8 mouse cellular contexts compared by ENCODE assay signal in the genomic region with DNA sequence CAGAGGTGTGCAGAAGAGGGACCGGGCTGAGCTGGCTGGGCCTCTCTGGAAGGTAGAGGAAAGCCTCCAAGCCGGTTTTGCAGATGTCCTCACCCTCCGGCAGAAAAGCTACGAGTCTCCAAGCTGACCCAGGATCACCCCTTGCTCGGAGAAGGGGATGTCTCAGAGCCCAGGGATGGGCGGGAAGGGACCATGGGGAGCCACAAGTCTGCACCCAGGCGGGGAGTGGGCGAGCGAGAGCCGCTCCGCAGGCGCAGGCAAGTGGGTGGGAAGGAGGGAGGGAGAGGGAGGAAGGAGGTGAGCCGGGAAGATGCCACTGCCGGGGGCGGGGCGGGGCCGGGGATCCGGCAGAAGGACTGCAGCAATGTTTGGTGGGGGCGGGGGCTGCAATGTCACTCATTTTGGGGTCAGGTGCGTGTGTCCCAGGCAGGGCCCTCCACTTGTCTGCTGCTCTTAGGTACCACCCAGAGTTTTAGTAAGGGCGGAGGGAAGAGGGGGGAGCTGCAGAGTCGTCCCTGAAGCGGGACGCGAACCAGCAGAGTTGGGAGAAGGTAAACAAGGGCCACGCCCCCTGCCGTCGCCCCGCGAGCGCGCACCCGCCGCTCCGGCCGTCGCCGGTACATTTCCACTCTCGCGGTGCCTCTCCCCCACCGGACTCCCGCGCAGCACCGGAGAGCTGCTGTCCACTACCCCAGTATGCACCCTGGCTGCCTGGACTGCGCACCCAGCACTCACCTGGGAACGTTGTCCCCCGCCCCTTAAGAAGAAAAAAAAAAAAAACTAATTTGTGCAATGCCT. TPM values are rescaled to one million over a fixed set of nuclear protein-coding genes. Genes with fewer than 3 reads are reported as not detected.
DNase-seq lines count a peak whose midpoint lies in the region; ATAC-seq lines count a peak whose summit lies in the region.

No protein-coding gene starts in this region.

- peaks cover 3% of the 10 kb centered on the region; the same call in 1 of the 2 replicates for H3K4me1 ChIP-seq in hindbrain, embryonic 14.5 days (replicated peaks; ENCODE audit: control insufficient read depth, insufficient read depth, low read length)

- peaks cover 28% of the 10 kb centered on the region for H3K27me3 ChIP-seq in hindbrain, embryonic 14.5 days (ENCODE audit: control insufficient read depth, insufficient read depth, low read length)

- no peak overlapping the region for H3K27ac ChIP-seq in hindbrain, embryonic 14.5 days

- no peaks in the 10 kb centered on the region for H3K36me3 ChIP-seq in hindbrain, embryonic 14.5 days (replicated peaks; ENCODE audit: control insufficient read depth, insufficient read depth)

- H3K4me2 ChIP-seq in hindbrain, embryonic 14.5 days (replicated peaks): peak overlapping the region; percentile 100

- H3K9me3 ChIP-seq in hindbrain, embryonic 14.5 days (ENCODE audit: control insufficient read depth, low read length): no peaks in the 10 kb centered on the region

- ATAC-seq in hindbrain, embryonic 14.5 days (ENCODE audit: low FRiP score): peak; percentile 54

- DNase-seq in Muller cell, postnatal 12 days (ENCODE audit: inconsistent ontology term): peak; percentile 89
- peak; percentile 77 to 82 for DNase-seq in cerebellum, postnatal 10 days
- DNase-seq in frontal cortex, postnatal 14 days (ENCODE audit: low spot score in 2 of 2): peak; percentile 60 to 75
- peak; percentile 31 for DNase-seq in hindbrain, embryonic 14.5 days (ENCODE audit: low spot score)
- peak; percentile 68 to 69 for DNase-seq in layer of hippocampus, postnatal 36 days
- peak; percentile 76 for DNase-seq in lung, postnatal 14 days
- peak; percentile 72 for DNase-seq in retina, embryonic 14.5 days (ENCODE audit: low spot score)
- DNase-seq in thymus, postnatal 36 days: peak; percentile 86

- peak overlapping the region; percentile 52 for H3K9ac ChIP-seq in hindbrain, embryonic 14.5 days

- under 1% methylated on average over 45 of the region's 47 CpGs for WGBS in hindbrain, embryonic 14.5 days

- peak overlapping the region; percentile 71 for H3K4me3 ChIP-seq in hindbrain, embryonic 14.5 days (replicated peaks; ENCODE audit: low read length)

RNA-seq across cellular contexts. Expression of gene Jade2, which starts 1.4 kb away (rescaled TPM):
- 0.39 and 0.56 TPM in 2 replicates for polyA plus RNA-seq in hindbrain, embryonic 14.5 days (2014; fragmentation: Nextera tagmentation; extraction: Ambion mirVana)
- total RNA-seq in layer of hippocampus, postnatal 36 days (2021): 10 to 100 TPM; 36.0 to 36.5 TPM

Comparison
In these comparisons a context has a peak if more than half of its experiments do, and no peak if none do; other contexts are left out.
1. DNase-seq: peak in every context shown above with its lines; median percentile 89 in Muller cell, postnatal 12 days; 86 in thymus, postnatal 36 days; 80 in cerebellum, postnatal 10 days; 76 in lung, postnatal 14 days; 72 in retina, embryonic 14.5 days; 68 in layer of hippocampus, postnatal 36 days; 68 in frontal cortex, postnatal 14 days; 31 in hindbrain, embryonic 14.5 days.